Mouse (Mus musculus): ENCODE measurements around the gene Sgf29. TPM values are rescaled to one million over a fixed set of nuclear protein-coding genes. Genes with fewer than 3 reads are reported as not detected.
"Not testable (repeated sequence)": the region's sequence is repeated elsewhere in the genome, so short reads cannot be mapped to it uniquely, and the experiment has no call there.

The Sgf29 gene
- total RNA-seq, 2 experiments from 2014 or later: 29.3 to 33.2 TPM

GRCm38 (mm10) chr7:126678545-126679341 is 29.6 kb downstream of the Sgf29 start:
- intact Hi-C loops (cut with DNase I): no loop called here

GRCm38 (mm10) chr7:126679683-126680082 is 30.6 kb downstream of the Sgf29 start:
- intact Hi-C loops (cut with DNase I): no loop called here
- DNase-seq: no peak

More at GRCm38 (mm10) chr7:126678545-126679341, 29.6 kb downstream of the Sgf29 start:
- no peak for DNase-seq

GRCm38 (mm10) chr7:126681221-126681620 is 32.1 kb downstream of the Sgf29 start:
- DNase-seq: no peak
- intact Hi-C loops (cut with DNase I): no loop called here

- DNase-seq; intact Hi-C loops (cut with DNase I): not testable (repeated sequence)
Observed at GRCm38 (mm10) chr7:126688156-126688555, 39.0 kb downstream of the Sgf29 start.

GRCm38 (mm10) chr7:126689021-126689420 is 39.9 kb downstream of the Sgf29 start:
- intact Hi-C loops (cut with DNase I): no loop called here
- no peak for DNase-seq

GRCm38 (mm10) chr7:126690737-126691136 is 41.6 kb downstream of the Sgf29 start:
- intact Hi-C loops (cut with DNase I): no loop called here
- no peak for DNase-seq

- intact Hi-C loops (cut with DNase I): loop anchor here (2.0 kb wide), 1 partner anchor 53 kb away; no protein-coding TSS in a partner anchor
- DNase-seq: no peak
Observed at GRCm38 (mm10) chr7:126691676-126692075, 42.6 kb downstream of the Sgf29 start.

- no peak for DNase-seq
- intact Hi-C loops (cut with DNase I): loop anchor here (2.0 kb wide), 1 partner anchor 54 kb away; no protein-coding TSS in a partner anchor
Observed at GRCm38 (mm10) chr7:126692426-126692825, 43.3 kb downstream of the Sgf29 start.

GRCm38 (mm10) chr7:126693256-126693655 is 44.1 kb downstream of the Sgf29 start:
- peak; percentile 76 to 81 for DNase-seq
- intact Hi-C loops (cut with DNase I): loop anchor here (2.0 kb wide), 1 partner anchor 54 kb away; no protein-coding TSS in a partner anchor

- no peak for DNase-seq
- intact Hi-C loops (cut with DNase I): loop anchor here (2.0 kb wide), 1 partner anchor 55 kb away; no protein-coding TSS in a partner anchor
Observed at GRCm38 (mm10) chr7:126693781-126694180, 44.7 kb downstream of the Sgf29 start.

GRCm38 (mm10) chr7:126694441-126695051 is 45.4 kb downstream of the Sgf29 start:
- intact Hi-C loops (cut with DNase I): loop anchor here (5.0 kb wide), 1 partner anchor 107 kb away; the partner anchor contains the start of gene Cln3
- DNase-seq: no peak

- peak; percentile 61 to 76 for DNase-seq
- intact Hi-C loops (cut with DNase I): loop anchor here (5.0 kb wide), 1 partner anchor 108 kb away; the partner anchor contains the start of gene Cln3
Observed at GRCm38 (mm10) chr7:126695210-126695611, 46.1 kb downstream of the Sgf29 start, which contains the start of gene Bola2. Gene Bola2 (plus strand): TSS chr7:126695401.

- intact Hi-C loops (cut with DNase I): loop anchor here (5.0 kb wide), 1 partner anchor 108 kb away; the partner anchor contains the start of gene Cln3
- peak; percentile 92 to 94 for DNase-seq
Observed at GRCm38 (mm10) chr7:126695631-126696207, 46.6 kb downstream of the Sgf29 start, which contains the start of gene Slx1b. Gene Slx1b (minus strand): TSS chr7:126695784.

GRCm38 (mm10) chr7:126696303-126696702 is 47.2 kb downstream of the Sgf29 start:
- intact Hi-C loops (cut with DNase I): loop anchor here (5.0 kb wide), 1 partner anchor 109 kb away; the partner anchor contains the start of gene Cln3
- no peak for DNase-seq

GRCm38 (mm10) chr7:126696886-126697285 is 47.8 kb downstream of the Sgf29 start:
- intact Hi-C loops (cut with DNase I): loop anchor here (5.0 kb wide), 1 partner anchor 110 kb away; the partner anchor contains the start of gene Cln3
- no peak for DNase-seq

GRCm38 (mm10) chr7:126697838-126698237 is 48.7 kb downstream of the Sgf29 start:
- no peak for DNase-seq
- intact Hi-C loops (cut with DNase I): loop anchor here (5.0 kb wide), 1 partner anchor 111 kb away; the partner anchor contains the start of gene Cln3

GRCm38 (mm10) chr7:126700063-126701015 is 51.2 kb downstream of the Sgf29 start:
- intact Hi-C loops (cut with DNase I): no loop called here

GRCm38 (mm10) chr7:126701070-126701469 is 52.0 kb downstream of the Sgf29 start:
- intact Hi-C loops (cut with DNase I): no loop called here
- peak; percentile 83 for DNase-seq

More at GRCm38 (mm10) chr7:126700063-126701015, 51.2 kb downstream of the Sgf29 start:
- DNase-seq: no peak
